ENCODE assay signal across 9 mouse cellular contexts in the genomic region with DNA sequence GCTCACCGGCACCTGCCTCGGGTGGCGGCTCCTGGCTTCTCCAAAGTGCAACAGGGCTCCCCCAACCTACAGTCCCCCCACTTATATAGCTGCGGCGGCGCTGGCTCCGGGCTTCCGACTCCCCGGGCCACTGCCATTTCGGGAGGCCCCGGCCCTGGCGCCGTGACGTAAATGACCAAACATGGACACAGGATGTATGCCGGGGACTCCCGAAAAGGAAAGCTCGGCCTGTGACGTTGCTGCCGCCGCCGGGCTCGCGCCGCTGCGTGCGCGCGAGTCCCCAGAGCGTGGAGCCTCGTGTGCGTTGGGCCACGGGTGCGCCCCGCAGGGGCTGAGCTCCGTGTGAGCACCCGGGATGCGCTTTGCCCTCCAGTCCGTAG. TPM values are rescaled to one million over a fixed set of nuclear protein-coding genes. Genes with fewer than 3 reads are reported as not detected.
DNase-seq lines count a peak whose midpoint lies in the region; ATAC-seq and TF ChIP-seq lines count a peak whose summit lies in the region.
"Had no signal": no experiment of that assay in that cellular context is flagged by ENCODE, and none has a peak within 500 bp of the region (broad histone marks: within the 10 kb centered on the region; RNA-seq: fewer than 3 reads in every experiment).

Egr4 (minus strand) TSS at position 59 of the 380 bp plus-strand sequence.

- peak within 1 kb of the TSS; percentile 74 for H3K4me2 ChIP-seq in kidney, embryonic 16.5 days (replicated peaks; ENCODE audit: low read depth, low read length)
- H3K4me2 ChIP-seq in forebrain, embryonic 14.5 days (ENCODE audit: low read length): peak within 1 kb of the TSS; percentile 72
- H3K4me2 ChIP-seq in intestine, postnatal 0 days (replicated peaks; ENCODE audit: low read depth): peak within 1 kb of the TSS; percentile 74
- peak within 1 kb of the TSS; percentile 66 for H3K4me2 ChIP-seq in liver, embryonic 12.5 days
- H3K4me2 ChIP-seq in neural tube, embryonic 14.5 days (ENCODE audit: low read depth, low read length): peak within 1 kb of the TSS; percentile 80

- no peak within 1 kb of the TSS for H3K9ac ChIP-seq in kidney, embryonic 16.5 days (replicated peaks; ENCODE audit: low read length)
- peak within 1 kb of the TSS; percentile 40 for H3K9ac ChIP-seq in forebrain, embryonic 14.5 days (ENCODE audit: low read length)
- H3K9ac ChIP-seq in intestine, postnatal 0 days (ENCODE audit: low read depth, low read length): no peak within 1 kb of the TSS
- H3K9ac ChIP-seq in liver, embryonic 12.5 days: no peak within 1 kb of the TSS
- peak within 1 kb of the TSS; percentile 34; the same call in 1 of the 2 replicates for H3K9ac ChIP-seq in neural tube, embryonic 14.5 days (replicated peaks; ENCODE audit: low read depth, low read length)

- no peaks in the 10 kb centered on the region for H3K9me3 ChIP-seq in kidney, embryonic 16.5 days (ENCODE audit: low read length)
- no peaks in the 10 kb centered on the region for H3K9me3 ChIP-seq in forebrain, embryonic 14.5 days (replicated peaks; ENCODE audit: control insufficient read depth, low read length)
- no peaks in the 10 kb centered on the region for H3K9me3 ChIP-seq in intestine, postnatal 0 days (ENCODE audit: control insufficient read depth)
- H3K9me3 ChIP-seq in liver, embryonic 12.5 days (replicated peaks): no peaks in the 10 kb centered on the region
- H3K9me3 ChIP-seq in neural tube, embryonic 14.5 days (ENCODE audit: control insufficient read depth, low read length): no peaks in the 10 kb centered on the region

- H3K36me3 ChIP-seq in kidney, embryonic 16.5 days (ENCODE audit: insufficient read depth, low read length): no peaks in the 10 kb centered on the region
- H3K36me3 ChIP-seq in forebrain, embryonic 14.5 days (ENCODE audit: control insufficient read depth, insufficient read depth, low read length): no peaks in the 10 kb centered on the region
- H3K36me3 ChIP-seq in intestine, postnatal 0 days (ENCODE audit: control insufficient read depth, insufficient read depth): no peaks in the 10 kb centered on the region; the same call in 1 of the 2 replicates
- no peaks in the 10 kb centered on the region for H3K36me3 ChIP-seq in liver, embryonic 12.5 days
- no peaks in the 10 kb centered on the region for H3K36me3 ChIP-seq in neural tube, embryonic 14.5 days (ENCODE audit: control insufficient read depth, insufficient read depth, low read length)

- no peak within 1 kb of the TSS for H3K27ac ChIP-seq in kidney, embryonic 16.5 days (ENCODE audit: low read length)
- H3K27ac ChIP-seq in forebrain, embryonic 14.5 days (ENCODE audit: low read depth, low read length): no peak within 1 kb of the TSS
- no peak within 1 kb of the TSS for H3K27ac ChIP-seq in intestine, postnatal 0 days (ENCODE audit: low read depth, low read length)
- H3K27ac ChIP-seq in liver, embryonic 12.5 days: no peak within 1 kb of the TSS
- H3K27ac ChIP-seq in neural tube, embryonic 14.5 days (ENCODE audit: low read depth, low read length): no peak within 1 kb of the TSS

- DNase-seq in kidney, adult 11 months: no peak
- peak; percentile 68 for DNase-seq in forebrain, embryonic 14.5 days (ENCODE audit: low spot score)
- no peak for DNase-seq in yolk sac, embryonic 10.5 days (ENCODE audit: low spot score)

- peaks cover 24% of the 10 kb centered on the region for H3K4me1 ChIP-seq in kidney, embryonic 16.5 days (ENCODE audit: insufficient read depth, low read length)
- peaks cover 9% of the 10 kb centered on the region; the same call in 1 of the 2 replicates for H3K4me1 ChIP-seq in forebrain, embryonic 14.5 days (ENCODE audit: control insufficient read depth, insufficient read depth, low read length)
- H3K4me1 ChIP-seq in intestine, postnatal 0 days (replicated peaks; ENCODE audit: control insufficient read depth, insufficient read depth, low read length): no peaks in the 10 kb centered on the region
- H3K4me1 ChIP-seq in liver, embryonic 12.5 days: peaks cover 23% of the 10 kb centered on the region
- peaks cover 17% of the 10 kb centered on the region for H3K4me1 ChIP-seq in neural tube, embryonic 14.5 days (ENCODE audit: control insufficient read depth, insufficient read depth, low read length)

- H3K4me3 ChIP-seq in kidney, embryonic 16.5 days (ENCODE audit: low read length): peak within 1 kb of the TSS; percentile 52
- H3K4me3 ChIP-seq in forebrain, embryonic 14.5 days (ENCODE audit: low read depth, low read length): peak within 1 kb of the TSS; percentile 41
- peak within 1 kb of the TSS; percentile 46 for H3K4me3 ChIP-seq in intestine, postnatal 0 days (ENCODE audit: low read depth, low read length)
- H3K4me3 ChIP-seq in liver, embryonic 12.5 days: peak within 1 kb of the TSS; percentile 40
- H3K4me3 ChIP-seq in neural tube, embryonic 14.5 days (ENCODE audit: low read depth, low read length): peak within 1 kb of the TSS; percentile 39

- peaks cover 68% of the 10 kb centered on the region for H3K27me3 ChIP-seq in kidney, embryonic 16.5 days (ENCODE audit: insufficient read depth, low read length)
- H3K27me3 ChIP-seq in forebrain, embryonic 14.5 days (replicated peaks; ENCODE audit: control insufficient read depth, insufficient read depth, low read length): peaks cover 69% of the 10 kb centered on the region
- peaks cover 66% of the 10 kb centered on the region for H3K27me3 ChIP-seq in intestine, postnatal 0 days (replicated peaks; ENCODE audit: control insufficient read depth, insufficient read depth, low read length)
- peaks cover 98% of the 10 kb centered on the region for H3K27me3 ChIP-seq in liver, embryonic 12.5 days (replicated peaks)
- H3K27me3 ChIP-seq in neural tube, embryonic 14.5 days (ENCODE audit: control insufficient read depth, insufficient read depth, low read length): peaks cover 59% of the 10 kb centered on the region

- WGBS in kidney, embryonic 16.5 days: under 1% methylated on average over 36 of the region's 38 CpGs
- under 1% methylated on average over 38 of the region's 38 CpGs for WGBS in forebrain, embryonic 14.5 days
- WGBS in intestine, postnatal 0 days: under 1% methylated on average over 38 of the region's 38 CpGs
- WGBS in liver, embryonic 12.5 days (ENCODE audit: insufficient replicate concordance): 2% methylated on average over 35 of the region's 38 CpGs
- under 1% methylated on average over 32 of the region's 38 CpGs for WGBS in neural tube, embryonic 14.5 days

- ATAC-seq in kidney, embryonic 16.5 days (ENCODE audit: low FRiP score, low TSS enrichment): peak; percentile 70
- ATAC-seq in cerebellum, adult (ENCODE audit: insufficient number of reproducible peaks, low FRiP score, low TSS enrichment): peak; percentile 65
- ATAC-seq in forebrain, embryonic 14.5 days: peak; percentile 56; the same call in 1 of the 2 replicates
- 0 out of 2 replicates have a peak, but pooled peaks have one; percentile 36 for ATAC-seq in intestine, postnatal 0 days
- no peak for ATAC-seq in liver, embryonic 12.5 days
- peak; percentile 67; the same call in 1 of the 2 replicates for ATAC-seq in neural tube, embryonic 14.5 days (ENCODE audit: low read depth)
- ATAC-seq: Patski had no signal

- TF ChIP-seq CTCF in intestine, postnatal 0 days (IDR thresholded peaks at IDR 0.05; ENCODE audit: low read depth): no peak

RNA-seq across cellular contexts. Expression of gene Egr4, which starts in this region (rescaled TPM):
- polyA plus RNA-seq in kidney, embryonic 16.5 days (2015; fragmentation: Nextera tagmentation; extraction: Ambion mirVana): 0.07 TPM in 1 of 2 replicates, not detected in the other
- polyA plus RNA-seq in forebrain, embryonic 14.5 days (2014; fragmentation: Nextera tagmentation; extraction: Ambion mirVana): not detected in 2 replicates
- not detected in 2 replicates for polyA plus RNA-seq in intestine, postnatal 0 days (2015; fragmentation: Nextera tagmentation; extraction: Ambion mirVana)
- not detected in 2 replicates for polyA plus RNA-seq in liver, embryonic 12.5 days (2016; fragmentation: Nextera tagmentation; extraction: Ambion mirVana)
- not detected in 2 replicates for polyA plus RNA-seq in neural tube, embryonic 14.5 days (2014; fragmentation: Nextera tagmentation; extraction: Ambion mirVana)
- polyA plus RNA-seq: Patski had no signal

Comparison
In these comparisons a context has a peak if more than half of its experiments do, and no peak if none do; other contexts are left out.
1. Peak in ATAC-seq, H3K4me3 ChIP-seq and H3K4me2 ChIP-seq in kidney, embryonic 16.5 days; RNA of the gene not detected or under 1 TPM.
2. Peak in DNase-seq, ATAC-seq, H3K4me3 ChIP-seq, H3K9ac ChIP-seq and H3K4me2 ChIP-seq in forebrain, embryonic 14.5 days; RNA of the gene not detected or under 1 TPM.
3. Peak in ATAC-seq, H3K4me3 ChIP-seq and H3K4me2 ChIP-seq in intestine, postnatal 0 days; RNA of the gene not detected or under 1 TPM.
4. Peak in ATAC-seq, H3K4me3 ChIP-seq, H3K9ac ChIP-seq and H3K4me2 ChIP-seq in neural tube, embryonic 14.5 days; RNA of the gene not detected or under 1 TPM.